Mouse (Mus musculus) midbrain, embryonic 10.5 days (tissue): ENCODE data around the gene Fbxw9. TPM values are rescaled to one million over a fixed set of nuclear protein-coding genes. Genes with fewer than 3 reads are reported as not detected.
A peak's percentile ranks its signal among the peaks of the same experiment; 100 is the strongest.
"Not testable (repeated sequence)": the region's sequence is repeated elsewhere in the genome, so short reads cannot be mapped to it uniquely, and the experiment has no call there.

Experiments used
- DNase-seq: peaks from one replicate; pipeline ENCODE4 v3.0.0-alpha.2; 2017; ENCODE audit warnings: low spot score
- H3K27ac ChIP-seq: fragments of 300-500 bp; sonication (generic); replicated peaks from 2 replicates; pipeline ENCODE4 v1.5.1; 2016; ENCODE audit warnings: mild to moderate bottlenecking
- H3K27me3 ChIP-seq: fragments of 300-500 bp; sonication (generic); 2 replicates; pipeline ENCODE4 v1.6.1; 2016; ENCODE audit warnings: low read depth, mild to moderate bottlenecking; ENCODE audit not compliant: poor library complexity, severe bottlenecking
- H3K36me3 ChIP-seq: fragments of 300-500 bp; sonication (generic); 2 replicates; pipeline ENCODE4 v1.6.1; 2016; ENCODE audit warnings: mild to moderate bottlenecking, moderate library complexity
- H3K4me1 ChIP-seq: fragments of 300-500 bp; sonication (generic); 2 replicates; pipeline ENCODE4 v1.6.1; 2016
- H3K4me3 ChIP-seq: fragments of 300-500 bp; sonication (generic); 2 replicates; pipeline ENCODE4 v1.5.1; 2016; ENCODE audit warnings: mild to moderate bottlenecking, moderate library complexity
- H3K9me3 ChIP-seq: fragments of 300-500 bp; sonication (generic); replicated peaks from 2 replicates; pipeline ENCODE4 v1.6.1; 2016; ENCODE audit warnings: mild to moderate bottlenecking
- WGBS: fragments of 180-500 bp; shearing (Covaris S2); methylation state at CpG from one replicate; pipeline ENCODE4 v1.1.7; 2016; 5-methylcytosine and 5-hydroxymethylcytosine counted together
- polyA plus RNA-seq: library from polyadenylated mRNA; unstranded; fragments of >200 nt; fragmentation: Nextera tagmentation; extraction: Ambion mirVana; gene quantifications from 2 replicates; pipeline ENCODE4 v1.2.1, GENCODE M21; 2016

Fbxw9 gene
- polyA plus RNA-seq, 1 experiment from 2014 or later, result 25.5 TPM

- no peaks in the 10 kb centered on the region for H3K27me3 ChIP-seq
- DNase-seq, result no peak
- peaks cover 44% of the 10 kb centered on the region for H3K4me1 ChIP-seq
- H3K27ac ChIP-seq, result peak overlapping the region; percentile 88
- WGBS, result under 1% methylated on average over 25 of the region's 25 CpGs
- H3K9me3 ChIP-seq, result no peaks in the 10 kb centered on the region
- peaks cover 41% of the 10 kb centered on the region for H3K36me3 ChIP-seq
- peak overlapping the region; percentile 76 for H3K4me3 ChIP-seq
Observed at GRCm38 (mm10) chr8:85080214-85080531, 20.3 kb downstream of the Fbxw9 start.

DNA sequence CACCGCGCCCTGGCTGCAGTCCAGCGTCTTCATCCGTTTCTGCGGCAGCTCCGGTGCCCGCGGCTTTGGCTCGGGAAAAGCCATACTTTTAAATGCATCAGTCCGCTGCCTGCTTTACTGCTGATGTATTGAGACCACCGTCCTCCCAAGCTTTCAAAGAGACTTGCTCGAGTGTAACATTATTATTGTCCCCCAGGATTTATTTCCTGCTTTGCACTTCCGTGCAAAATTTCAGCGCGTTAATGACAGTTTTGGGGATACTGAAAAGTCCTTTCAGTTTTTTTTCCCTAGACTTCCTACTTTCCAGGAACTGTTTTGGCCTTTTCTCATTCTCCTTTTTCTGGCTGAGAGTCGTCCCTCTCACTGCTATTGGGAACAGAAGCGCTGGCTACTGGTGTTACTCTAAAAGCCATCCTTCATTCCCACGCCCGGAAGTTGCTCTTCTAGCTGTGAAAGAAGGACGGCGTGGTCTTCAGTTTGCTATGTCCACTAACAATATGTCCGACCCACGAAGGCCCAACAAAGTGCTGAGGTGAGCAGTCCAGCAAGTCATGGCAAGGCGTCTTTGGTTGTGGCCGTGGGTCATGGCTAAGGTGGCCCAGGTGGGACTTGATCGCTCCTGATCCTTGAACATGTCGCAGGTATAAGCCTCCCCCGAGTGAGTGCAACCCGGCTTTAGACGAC, 20.8 kb downstream of the Fbxw9 start, which contains the start of gene Wdr83os:
Wdr83os (plus strand) TSS at position 209 of the 684 bp plus-strand sequence.
- Histone ChIP-seq H3K9me3 (no peaks in the 10 kb centered on the region), H3K36me3 (peaks cover 41% of the 10 kb centered on the region), H3K27me3 (no peaks in the 10 kb centered on the region), H3K4me1 (peaks cover 44% of the 10 kb centered on the region), H3K27ac (peak within 1 kb of the TSS; percentile 88), H3K4me3 (peak within 1 kb of the TSS; percentile 76)
- WGBS, result under 1% methylated on average over 30 of the region's 30 CpGs
- DNase-seq, result peak; percentile 71

- DNase-seq, result peak; percentile 51
Observed at GRCm38 (mm10) chr8:85081216-85081555, 21.3 kb downstream of the Fbxw9 start, which contains the start of gene Wdr83. Gene Wdr83, minus strand, starts transcription at chr8:85081306.

DNA sequence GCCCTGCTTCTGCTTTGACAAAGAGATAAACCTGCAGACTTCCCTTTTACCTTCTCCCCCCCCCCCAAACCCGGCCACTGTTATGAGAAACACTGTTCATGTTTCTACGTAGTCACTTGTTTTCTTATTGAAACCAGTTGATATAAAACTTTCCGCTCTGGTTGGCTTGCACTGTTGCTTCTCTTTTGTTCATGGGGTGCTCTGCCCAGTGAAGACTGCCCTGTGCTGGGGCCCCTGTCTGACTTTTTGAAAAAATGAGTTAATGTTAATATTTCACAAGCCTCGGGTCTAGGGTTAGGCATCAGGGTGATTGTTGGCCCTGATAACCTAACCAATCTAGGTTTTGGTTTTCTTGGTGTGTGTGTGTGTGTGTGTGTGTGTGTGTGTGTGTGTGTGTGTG, 22.3 kb downstream of the Fbxw9 start:
- H3K4me3 ChIP-seq, DNase-seq, H3K27me3 ChIP-seq, H3K9me3 ChIP-seq, H3K27ac ChIP-seq: not testable (repeated sequence)
- peaks cover 42% of the 10 kb centered on the region for H3K4me1 ChIP-seq
- WGBS, result 94% methylated on average over 4 of the region's 4 CpGs
- H3K36me3 ChIP-seq, result peaks cover 42% of the 10 kb centered on the region

More at GRCm38 (mm10) chr8:85081216-85081555, 21.3 kb downstream of the Fbxw9 start, which contains the start of gene Wdr83:
- WGBS, result 4% methylated on average over 9 of the region's 9 CpGs
- peaks cover 44% of the 10 kb centered on the region for H3K4me1 ChIP-seq
- peak within 1 kb of the TSS; percentile 88 for H3K27ac ChIP-seq
- H3K27me3 ChIP-seq, result no peaks in the 10 kb centered on the region
- H3K36me3 ChIP-seq, result peaks cover 41% of the 10 kb centered on the region
- H3K9me3 ChIP-seq, result no peaks in the 10 kb centered on the region
- H3K4me3 ChIP-seq, result peak within 1 kb of the TSS; percentile 76

DNA sequence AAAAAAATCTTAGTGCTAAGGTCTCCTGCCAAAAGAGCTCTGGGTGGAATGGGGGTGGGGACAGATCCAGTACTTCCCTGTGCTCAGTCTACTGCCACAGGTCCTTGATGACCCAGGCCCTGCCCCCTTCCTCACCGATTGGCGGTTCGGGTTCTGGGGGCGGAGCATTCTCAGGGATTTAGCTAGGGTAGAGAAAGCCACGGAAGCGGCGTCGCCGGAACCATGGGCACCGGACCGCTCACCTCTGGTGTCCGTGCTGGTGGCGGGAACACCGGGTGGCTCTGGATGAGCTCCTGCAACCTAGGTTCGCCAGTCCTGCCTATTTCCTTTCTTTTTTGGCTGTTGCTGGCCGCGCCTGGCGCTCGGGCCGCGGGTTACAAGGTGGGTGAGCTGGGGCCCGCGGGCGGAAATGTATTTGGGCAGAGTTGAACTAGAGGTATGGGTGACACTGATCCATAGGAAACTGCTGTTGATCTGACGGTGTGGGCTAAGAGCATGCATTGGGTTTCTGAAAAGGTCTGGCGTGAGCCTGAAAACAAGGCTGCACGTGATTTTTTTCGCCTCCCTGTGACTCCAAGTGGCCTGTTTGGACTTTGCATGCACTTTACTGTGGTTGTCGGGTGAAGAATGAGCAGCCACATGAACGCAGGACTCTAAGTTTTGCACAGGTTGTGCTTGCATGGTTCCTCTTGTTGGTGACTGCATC, 23.4 kb downstream of the Fbxw9 start, which contains the start of gene Man2b1:
Man2b1 (plus strand) TSS at position 163 of the 706 bp plus-strand sequence.
- peak within 1 kb of the TSS; percentile 61 for H3K27ac ChIP-seq
- H3K36me3 ChIP-seq, result peaks cover 44% of the 10 kb centered on the region
- WGBS, result 1% methylated on average over 30 of the region's 30 CpGs
- H3K4me3 ChIP-seq, result peak within 1 kb of the TSS; percentile 67
- no peaks in the 10 kb centered on the region for H3K27me3 ChIP-seq
- H3K9me3 ChIP-seq, result no peaks in the 10 kb centered on the region
- H3K4me1 ChIP-seq, result peaks cover 42% of the 10 kb centered on the region
- peak; percentile 78 for DNase-seq

GRCm38 (mm10) chr8:85084633-85085032, 24.8 kb downstream of the Fbxw9 start:
- WGBS, result 93% methylated on average over 8 of the region's 8 CpGs
- H3K4me1 ChIP-seq, result peaks cover 36% of the 10 kb centered on the region
- H3K27ac ChIP-seq, result no peak overlapping the region
- peaks cover 46% of the 10 kb centered on the region for H3K36me3 ChIP-seq
- no peaks in the 10 kb centered on the region for H3K9me3 ChIP-seq
- DNase-seq, result no peak
- no peaks in the 10 kb centered on the region for H3K27me3 ChIP-seq
- 0 out of 2 replicates have a peak overlapping the region, but pooled peaks have one; percentile 67 for H3K4me3 ChIP-seq

GRCm38 (mm10) chr8:85086238-85086637, 26.4 kb downstream of the Fbxw9 start:
- no peaks in the 10 kb centered on the region for H3K27me3 ChIP-seq
- H3K4me3 ChIP-seq, result no peak overlapping the region
- no peak for DNase-seq
- 83% methylated on average over 3 of the region's 3 CpGs for WGBS
- peaks cover 27% of the 10 kb centered on the region for H3K4me1 ChIP-seq
- H3K36me3 ChIP-seq, result peaks cover 52% of the 10 kb centered on the region
- H3K27ac ChIP-seq, result no peak overlapping the region
- H3K9me3 ChIP-seq, result no peaks in the 10 kb centered on the region

GRCm38 (mm10) chr8:85088771-85089170, 28.9 kb downstream of the Fbxw9 start:
- no peak overlapping the region for H3K4me3 ChIP-seq
- peaks cover 6% of the 10 kb centered on the region for H3K4me1 ChIP-seq
- H3K36me3 ChIP-seq, result peaks cover 69% of the 10 kb centered on the region
- no peaks in the 10 kb centered on the region for H3K27me3 ChIP-seq
- no peak for DNase-seq
- 90% methylated on average over 2 of the region's 2 CpGs for WGBS
- H3K9me3 ChIP-seq, result no peaks in the 10 kb centered on the region
- H3K27ac ChIP-seq, result no peak overlapping the region

DNA sequence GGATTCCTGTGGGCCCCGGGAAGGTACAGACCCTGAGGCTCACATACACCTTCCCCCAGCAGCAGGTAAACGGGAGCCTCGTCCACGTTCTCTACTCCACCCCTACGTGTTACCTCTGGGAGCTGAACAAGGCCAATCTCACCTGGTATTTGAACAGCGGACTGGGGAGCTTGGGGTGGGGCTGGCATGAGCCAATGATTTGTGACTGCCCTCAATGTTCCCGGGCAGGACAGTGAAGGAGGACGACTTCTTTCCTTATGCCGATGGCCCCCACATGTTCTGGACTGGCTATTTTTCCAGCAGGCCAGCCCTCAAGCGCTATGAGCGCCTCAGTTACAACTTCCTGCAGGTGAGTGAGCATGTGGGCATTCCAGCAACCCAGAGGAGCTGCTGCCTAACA, 31.0 kb downstream of the Fbxw9 start:
- no peak overlapping the region for H3K27ac ChIP-seq
- no peaks in the 10 kb centered on the region for H3K9me3 ChIP-seq
- no peaks in the 10 kb centered on the region for H3K4me1 ChIP-seq
- H3K27me3 ChIP-seq, result no peaks in the 10 kb centered on the region
- peaks cover 80% of the 10 kb centered on the region for H3K36me3 ChIP-seq
- no peak for DNase-seq
- no peak overlapping the region for H3K4me3 ChIP-seq
- 88% methylated on average over 11 of the region's 11 CpGs for WGBS

DNA sequence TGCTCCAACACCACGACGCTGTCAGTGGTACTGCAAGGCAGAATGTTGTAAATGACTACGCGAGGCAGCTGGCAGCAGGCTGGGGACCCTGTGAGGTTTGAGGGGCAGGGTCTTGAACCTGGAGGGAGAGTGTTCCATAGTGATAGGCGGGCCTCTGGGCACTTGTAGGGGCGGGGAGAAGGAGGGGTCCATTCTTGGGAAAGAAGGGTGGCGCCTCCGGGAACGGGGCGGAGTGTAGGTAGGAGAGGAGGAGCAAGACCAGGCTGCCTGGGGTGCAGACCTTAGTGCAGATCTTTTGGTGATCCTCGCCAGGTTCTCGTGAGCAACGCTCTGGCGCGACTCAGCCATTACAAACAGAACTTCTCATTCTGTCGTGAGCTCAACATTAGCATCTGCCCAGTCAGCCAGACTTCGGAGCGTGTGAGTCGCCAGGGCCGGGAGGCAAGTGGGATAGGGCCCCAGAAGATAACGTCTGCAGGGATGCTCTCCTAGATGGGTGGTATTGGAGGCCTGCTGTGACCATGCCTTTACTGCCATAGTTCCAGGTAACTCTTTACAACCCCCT, 31.8 kb downstream of the Fbxw9 start:
- Histone ChIP-seq H3K9me3 (no peaks in the 10 kb centered on the region), H3K36me3 (peaks cover 81% of the 10 kb centered on the region), H3K27me3 (no peaks in the 10 kb centered on the region), H3K27ac (no peak overlapping the region), H3K4me1 (no peaks in the 10 kb centered on the region), H3K4me3 (no peak overlapping the region)
- DNase-seq, result no peak
- WGBS, result 26% methylated on average over 21 of the region's 21 CpGs

GRCm38 (mm10) chr8:85095051-85095450, 35.2 kb downstream of the Fbxw9 start:
- 94% methylated on average over 13 of the region's 13 CpGs for WGBS
- H3K9me3 ChIP-seq, result no peaks in the 10 kb centered on the region
- H3K27me3 ChIP-seq, result no peaks in the 10 kb centered on the region
- no peak for DNase-seq
- no peaks in the 10 kb centered on the region for H3K4me1 ChIP-seq
- peaks cover 72% of the 10 kb centered on the region for H3K36me3 ChIP-seq
- H3K4me3 ChIP-seq, result no peak overlapping the region
- H3K27ac ChIP-seq, result no peak overlapping the region

- Histone ChIP-seq H3K4me3 (no peak overlapping the region), H3K9me3 (no peaks in the 10 kb centered on the region), H3K36me3 (peaks cover 72% of the 10 kb centered on the region), H3K27me3 (no peaks in the 10 kb centered on the region), H3K4me1 (no peaks in the 10 kb centered on the region), H3K27ac (no peak overlapping the region)
- DNase-seq, result no peak
- WGBS, result 94% methylated on average over 7 of the region's 7 CpGs
Observed at GRCm38 (mm10) chr8:85095566-85095965, 35.7 kb downstream of the Fbxw9 start.

DNA sequence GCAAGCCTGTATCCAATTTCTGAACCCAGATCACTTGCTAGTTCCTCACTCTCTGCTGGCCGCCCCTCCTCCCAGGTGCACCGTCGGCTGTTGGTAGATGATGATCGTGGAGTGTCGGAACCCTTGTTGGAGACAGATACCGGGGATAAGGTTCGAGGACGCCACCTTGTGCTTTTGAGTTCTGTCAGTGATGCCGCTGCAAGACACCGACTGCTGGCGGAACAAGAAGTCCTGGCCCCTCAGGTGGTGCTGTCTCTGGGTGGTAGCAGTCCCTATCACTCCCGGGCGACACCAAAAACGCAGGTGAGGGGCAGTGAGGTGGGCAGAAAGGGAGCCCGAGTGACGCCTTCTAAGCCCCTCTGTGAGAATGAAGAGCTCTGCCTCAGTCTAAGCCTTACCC, 36.3 kb downstream of the Fbxw9 start:
- no peaks in the 10 kb centered on the region for H3K4me1 ChIP-seq
- no peak overlapping the region for H3K4me3 ChIP-seq
- H3K27me3 ChIP-seq, result no peaks in the 10 kb centered on the region
- no peaks in the 10 kb centered on the region for H3K9me3 ChIP-seq
- H3K27ac ChIP-seq, result no peak overlapping the region
- WGBS, result 93% methylated on average over 16 of the region's 16 CpGs
- DNase-seq, result no peak
- H3K36me3 ChIP-seq, result peaks cover 67% of the 10 kb centered on the region
